Mouse (Mus musculus) G1E-ER4 (cell line): Measurements from ENCODE around the gene Stam. TPM values are rescaled to one million over a fixed set of nuclear protein-coding genes. Genes with fewer than 3 reads are reported as not detected.

Experiments
- GATA1 ChIP-seq: IDR thresholded peaks from one replicate; pipeline ENCODE4 v1.8.0; 2012; ENCODE audit warnings: low read length, inconsistent platforms
- polyA plus RNA-seq: library from polyadenylated mRNA; stranded (reverse); fragments of >175 nt; gene quantifications from 2 replicates; pipeline ENCODE4 v1.2.3, GENCODE M21; 2012

Gene Stam
- polyA plus RNA-seq, 1 experiment, result 37.3 TPM

- TF ChIP-seq GATA1, result no peak
Measured at GRCm38 (mm10) chr2:14159047-14159446, 85.1 kb downstream of the Stam start.

DNA sequence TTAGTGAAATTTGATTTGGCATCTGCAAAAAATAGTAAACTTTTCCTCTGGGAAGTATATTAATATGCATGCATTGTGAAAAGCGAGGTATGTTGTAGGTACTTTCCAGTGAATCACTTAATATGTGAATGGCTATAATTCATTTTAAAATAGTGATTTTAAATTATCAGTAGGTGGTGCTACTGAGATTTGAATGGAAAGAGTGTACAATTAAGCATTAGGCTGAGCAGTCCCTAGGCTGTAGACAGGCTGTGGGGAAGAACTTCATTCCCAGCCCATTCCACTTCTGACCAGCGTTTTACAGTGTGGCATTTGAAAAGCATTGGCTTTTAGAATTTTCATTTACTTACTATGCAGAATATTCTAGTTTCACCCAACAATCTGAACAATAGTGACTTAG lies 85.9 kb downstream of the Stam start:
- no peak for TF ChIP-seq GATA1

- TF ChIP-seq GATA1, result no peak
Measured at GRCm38 (mm10) chr2:14164459-14165030, 90.6 kb downstream of the Stam start.

DNA sequence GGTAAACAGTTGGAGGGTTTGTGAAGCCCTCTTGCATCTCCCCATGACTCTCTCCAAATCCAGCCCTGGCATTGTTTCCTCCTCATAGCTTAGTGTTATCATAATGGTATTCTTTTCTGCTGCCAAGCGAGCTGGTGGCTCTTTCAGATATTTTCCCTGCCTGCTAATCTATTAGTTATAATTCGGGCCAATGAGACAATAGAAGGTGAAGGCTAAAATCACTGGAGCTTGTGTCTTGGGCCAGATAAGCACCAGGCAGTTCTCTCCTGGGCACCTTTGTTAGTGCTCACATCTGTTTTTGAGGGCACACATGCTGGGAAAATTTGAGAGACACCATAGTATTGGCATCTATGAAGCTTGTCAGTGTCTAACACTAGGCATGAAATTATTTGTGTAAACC lies 91.2 kb downstream of the Stam start:
- no peak for TF ChIP-seq GATA1

GRCm38 (mm10) chr2:14165618-14166344 lies 91.9 kb downstream of the Stam start:
- no peak for TF ChIP-seq GATA1

DNA sequence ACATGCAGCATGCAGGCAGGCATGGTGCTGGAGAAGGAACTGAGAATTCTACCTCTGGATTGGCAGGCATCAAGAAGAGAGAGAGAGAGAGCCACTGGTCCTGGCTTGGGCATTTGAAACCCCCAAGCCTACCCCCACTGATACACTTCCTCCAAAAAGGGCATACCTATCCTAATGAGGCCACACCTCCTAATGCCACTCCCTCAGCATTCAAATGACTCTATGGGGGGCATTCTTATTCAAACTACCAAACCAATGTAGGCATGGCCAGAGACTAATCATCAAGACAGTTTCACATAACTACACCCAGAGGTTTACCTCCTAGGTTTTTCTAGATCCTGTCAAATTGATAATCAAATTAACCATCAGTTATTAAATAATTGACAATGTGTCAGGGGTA lies 93.8 kb downstream of the Stam start:
- TF ChIP-seq GATA1, result no peak

DNA sequence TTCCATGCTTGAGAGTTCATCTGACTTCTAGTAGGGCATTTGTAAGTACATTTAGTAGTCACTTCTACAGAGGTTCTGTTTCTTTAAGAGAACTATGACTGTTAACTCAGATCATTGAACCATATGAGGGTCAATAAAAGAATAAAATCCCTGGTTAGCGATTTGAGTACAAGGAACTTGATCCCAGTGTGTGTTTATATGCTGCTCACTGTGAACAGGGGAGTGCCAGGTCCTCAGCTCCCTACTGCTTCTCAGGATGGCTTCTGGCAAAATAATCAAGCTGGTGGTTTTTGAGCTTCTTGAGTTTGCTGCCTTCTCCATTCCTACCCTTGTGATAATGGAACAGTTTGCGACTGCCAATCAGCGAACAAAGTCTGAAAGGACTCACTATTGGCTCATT lies 100.4 kb downstream of the Stam start, which contains the start of gene Tmem236:
Gene Tmem236, plus strand, starts transcription at position 190 of the 400 bp plus-strand sequence.
- TF ChIP-seq GATA1, result no peak

DNA sequence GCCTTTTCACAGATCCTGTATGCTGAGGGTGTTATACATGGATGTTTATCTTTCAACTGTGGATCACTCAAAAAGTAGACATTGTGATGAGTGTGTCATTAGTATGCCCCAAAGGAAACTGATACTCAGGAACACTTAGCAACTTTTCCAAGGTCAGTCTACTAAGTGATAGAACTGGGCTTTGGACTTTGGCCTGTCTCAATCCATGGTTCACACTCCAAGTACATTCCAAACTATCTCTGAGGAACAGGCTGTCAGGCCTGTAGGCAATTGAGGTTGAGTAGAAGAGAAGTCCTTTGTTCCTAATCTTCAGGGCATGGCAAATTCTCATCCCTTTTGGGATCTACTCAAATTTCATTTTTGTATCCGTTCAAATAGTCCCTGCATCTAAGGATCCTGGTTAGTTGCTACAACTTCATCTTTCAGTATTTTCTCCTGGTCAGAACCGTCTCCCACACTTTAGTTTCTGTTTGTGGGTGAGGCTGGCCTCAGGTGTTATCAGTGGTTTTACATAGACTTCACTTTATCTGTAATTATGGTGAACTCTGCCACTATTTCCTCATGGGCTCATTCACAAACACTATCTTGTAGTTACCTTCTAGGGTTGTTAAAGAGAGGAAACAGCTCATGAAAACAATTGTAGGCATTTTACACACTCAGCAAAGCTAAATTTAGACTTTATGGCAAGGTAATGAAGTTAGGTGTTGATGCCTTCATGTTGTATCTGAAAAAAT lies 102.7 kb downstream of the Stam start:
- TF ChIP-seq GATA1, result no peak

GRCm38 (mm10) chr2:14184375-14184774 lies 110.5 kb downstream of the Stam start:
- no peak for TF ChIP-seq GATA1

DNA sequence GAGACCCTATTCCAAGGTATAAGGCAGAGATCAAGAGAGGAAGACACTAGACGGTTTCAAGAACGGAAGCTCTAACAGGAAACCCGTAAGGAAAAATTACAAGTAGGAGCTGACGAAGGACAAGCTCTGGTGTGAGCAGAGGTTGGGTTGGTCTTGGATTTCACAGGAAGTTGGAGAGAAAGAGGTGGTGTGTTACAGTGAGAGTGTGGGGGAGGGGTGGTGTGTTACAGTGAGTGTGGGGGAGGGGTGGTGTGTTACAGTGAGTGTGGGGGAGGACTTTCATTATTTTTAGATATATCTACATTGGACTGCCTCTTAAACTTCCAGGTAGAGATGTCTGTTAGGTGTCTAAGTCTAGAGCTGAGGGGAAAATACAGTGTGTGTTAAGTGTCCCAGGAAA lies 116.8 kb downstream of the Stam start:
- TF ChIP-seq GATA1, result no peak

- no peak for TF ChIP-seq GATA1
Measured at GRCm38 (mm10) chr2:14191601-14192000, 117.7 kb downstream of the Stam start.

DNA sequence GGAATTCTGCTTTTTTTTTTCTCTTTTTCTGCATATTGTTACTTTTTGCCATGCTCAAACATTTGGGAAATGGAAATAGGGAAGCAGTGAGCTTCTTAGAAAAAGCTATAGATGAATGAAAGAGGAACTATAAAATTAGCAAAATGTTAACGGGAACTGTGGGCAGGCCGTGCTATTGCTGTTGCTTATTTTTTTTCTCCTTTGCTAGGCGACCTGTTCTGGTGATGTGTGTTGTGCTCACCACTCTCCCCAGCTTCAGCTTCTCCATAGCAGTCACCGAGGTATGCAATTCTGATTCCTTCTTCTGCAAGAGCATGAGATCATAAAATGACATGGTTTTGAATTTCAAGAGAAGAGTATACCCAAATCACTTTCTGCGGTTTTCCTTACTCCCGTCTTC lies 118.1 kb downstream of the Stam start:
- no peak for TF ChIP-seq GATA1

Other genes starting within 250 kb of the Stam start
- 53.8 and 94.3 TPM in 2 replicates for gene Hacd1, start 18.0 kb upstream of the Stam start, polyA plus RNA-seq
- gene Tmem236, start 100.4 kb downstream of the Stam start, polyA plus RNA-seq, result not detected in 2 replicates
- gene Mrc1, start 155.3 kb downstream of the Stam start, polyA plus RNA-seq, result not detected in 2 replicates